Mouse (Mus musculus) layer of hippocampus, adult 9-11 months (tissue): ENCODE results near the gene Atp13a5.

ENCODE experiments used
- DNase-seq: peaks from one replicate; pipeline ENCODE4 v3.0.0; 2022

The Atp13a5 gene

DNA sequence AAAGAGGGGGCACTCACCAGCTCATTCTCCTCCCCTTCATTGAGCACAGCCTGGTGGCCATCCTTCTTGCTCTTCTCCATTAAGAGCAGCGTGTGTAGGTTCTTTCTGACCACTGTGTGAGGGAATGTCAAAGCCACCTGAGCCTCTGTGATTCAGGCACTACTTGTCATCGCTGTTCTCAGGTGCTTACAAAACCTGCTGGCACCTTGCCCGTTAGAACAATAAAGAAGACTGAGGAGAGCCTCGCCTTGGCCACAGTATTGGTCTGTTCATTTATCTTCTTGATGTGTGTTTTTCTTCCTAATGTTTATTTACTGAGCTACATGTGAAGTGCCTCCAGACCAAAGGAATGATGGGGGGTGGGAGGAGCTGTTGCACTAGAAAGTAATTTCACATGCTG, at the start of gene Atp13a5:
Gene Atp13a5, minus strand, starts transcription at position 275 of the 400 bp plus-strand sequence.
- no peak for DNase-seq

DNA sequence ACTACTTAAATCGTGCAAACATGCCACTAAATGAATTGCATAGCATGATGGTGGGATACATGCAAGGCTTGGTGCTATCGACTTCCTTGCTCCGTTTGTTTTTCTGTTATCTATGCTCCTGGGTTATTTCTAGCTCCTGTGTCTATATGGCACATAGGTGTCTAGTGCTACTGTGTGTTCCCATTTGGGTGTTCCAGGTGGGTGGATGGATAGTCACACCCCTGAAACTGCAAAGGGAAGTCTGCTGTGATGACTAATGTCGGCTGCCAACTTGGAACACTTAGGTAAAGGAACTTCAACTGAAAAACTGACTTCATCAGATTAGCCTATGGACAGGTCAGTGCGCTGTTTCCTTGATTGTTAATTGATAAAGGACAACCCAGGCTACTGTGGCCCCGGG, 36.3 kb upstream of the Atp13a5 start:
- no peak for DNase-seq

DNA sequence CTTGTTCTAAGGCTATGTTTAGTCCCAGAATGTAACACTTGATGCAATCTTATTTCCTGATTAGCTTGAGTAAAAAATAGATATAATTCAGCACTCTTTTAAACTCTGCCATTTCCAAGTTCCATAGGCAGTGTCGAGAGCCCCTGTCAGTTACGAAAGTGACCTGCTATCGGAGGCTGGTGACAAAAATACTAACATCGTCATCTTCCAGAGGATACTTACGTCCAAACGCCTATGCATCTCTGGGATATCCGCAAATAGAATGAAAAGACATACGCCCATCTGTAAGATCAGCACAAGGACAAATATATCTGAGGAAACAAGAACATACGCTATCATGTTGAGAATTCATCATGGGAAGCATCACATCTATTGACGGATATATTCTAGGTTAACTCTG, 28.8 kb upstream of the Atp13a5 start:
- no peak for DNase-seq

DNA sequence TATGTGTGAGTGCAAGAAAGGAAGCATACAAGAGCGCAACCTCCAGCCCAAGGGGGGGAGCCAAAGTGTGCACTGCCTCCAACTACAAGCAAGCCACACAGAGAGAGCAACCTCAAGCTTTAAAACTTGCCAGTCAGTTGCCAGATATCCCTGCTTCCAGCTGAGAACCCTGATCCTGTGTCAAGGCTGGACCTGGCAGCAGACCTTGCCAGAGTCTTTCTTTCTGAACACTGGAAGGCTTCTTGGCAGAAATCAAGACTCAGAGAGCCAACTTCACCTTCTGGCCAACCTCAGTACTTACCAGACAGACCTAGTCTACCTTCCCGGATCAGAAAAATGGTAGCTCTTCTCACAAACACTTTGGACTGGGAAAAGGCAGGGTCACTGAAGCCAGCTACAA, 20.5 kb upstream of the Atp13a5 start:
- no peak for DNase-seq

DNA sequence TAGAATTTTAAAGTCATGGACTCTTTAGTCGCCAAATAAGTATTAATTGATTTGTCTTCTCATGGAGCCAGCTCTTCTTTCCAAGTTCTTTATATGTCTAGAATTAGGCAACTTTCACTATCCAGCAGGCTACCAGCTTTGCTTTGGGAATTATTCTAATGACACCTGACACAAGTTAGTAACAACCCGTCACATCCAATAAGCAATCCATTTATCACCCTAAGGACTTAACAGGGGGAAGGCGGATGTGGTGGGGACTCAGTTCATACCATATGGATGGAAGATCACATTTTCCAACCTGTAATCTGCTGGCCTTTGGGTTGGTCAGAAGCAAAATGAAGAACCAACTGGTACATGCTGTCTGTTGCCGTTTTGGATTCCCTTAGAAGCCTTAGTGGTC, 6.2 kb upstream of the Atp13a5 start:
- DNase-seq, result no peak

DNA sequence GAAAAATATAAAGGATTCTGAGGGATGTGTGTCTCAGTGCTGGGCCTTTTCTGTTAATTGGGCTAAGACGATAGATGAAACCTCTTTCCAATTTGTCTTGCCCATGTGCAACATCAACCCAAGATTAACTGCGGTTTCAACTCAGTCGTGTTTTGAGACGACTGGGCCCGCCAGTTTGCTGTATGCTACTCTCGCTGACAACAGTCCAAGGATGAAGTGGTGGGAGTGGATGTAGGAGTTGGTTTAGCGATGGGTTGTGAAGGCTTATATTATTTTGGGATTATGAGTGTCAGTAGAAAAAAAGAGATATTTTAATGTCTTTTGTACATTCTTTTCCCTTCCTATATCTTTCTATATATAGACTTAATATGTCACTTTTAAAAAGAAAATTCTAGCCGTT, 3.9 kb downstream of the Atp13a5 start:
- DNase-seq, result no peak

DNA sequence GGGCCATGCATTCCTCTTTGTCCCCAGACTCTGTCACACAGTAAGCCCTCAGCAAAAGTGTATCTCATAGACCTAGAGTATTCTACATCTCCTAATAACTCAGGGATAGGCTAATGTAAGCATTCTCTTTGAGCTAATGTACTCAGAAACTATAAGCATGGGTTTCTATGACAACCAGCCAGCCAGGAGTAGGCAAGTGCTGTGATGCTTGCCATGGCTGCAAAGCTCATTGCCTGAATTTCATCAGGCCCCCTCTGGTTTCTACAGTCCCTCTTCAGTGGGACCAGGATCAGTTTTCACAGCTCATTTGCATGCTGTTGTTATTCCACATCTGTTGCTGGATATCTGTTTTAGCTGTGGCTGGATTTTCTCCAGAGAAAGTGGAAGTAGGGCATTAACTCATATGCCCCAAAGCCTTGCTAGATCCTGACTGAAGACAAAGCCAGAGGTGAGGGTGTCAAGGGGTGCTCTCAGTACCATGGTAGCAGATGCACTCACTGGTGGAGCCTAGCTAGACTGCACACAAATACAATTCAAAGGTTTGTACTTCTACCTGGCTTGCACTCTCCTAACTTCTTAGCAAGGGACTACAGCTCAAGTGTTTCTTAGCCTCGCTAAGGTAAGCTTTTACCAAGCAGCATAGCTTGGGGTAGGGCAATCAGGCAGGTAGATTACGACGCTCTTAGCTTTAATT, 47.0 kb downstream of the Atp13a5 start:
- DNase-seq, result no peak

DNA sequence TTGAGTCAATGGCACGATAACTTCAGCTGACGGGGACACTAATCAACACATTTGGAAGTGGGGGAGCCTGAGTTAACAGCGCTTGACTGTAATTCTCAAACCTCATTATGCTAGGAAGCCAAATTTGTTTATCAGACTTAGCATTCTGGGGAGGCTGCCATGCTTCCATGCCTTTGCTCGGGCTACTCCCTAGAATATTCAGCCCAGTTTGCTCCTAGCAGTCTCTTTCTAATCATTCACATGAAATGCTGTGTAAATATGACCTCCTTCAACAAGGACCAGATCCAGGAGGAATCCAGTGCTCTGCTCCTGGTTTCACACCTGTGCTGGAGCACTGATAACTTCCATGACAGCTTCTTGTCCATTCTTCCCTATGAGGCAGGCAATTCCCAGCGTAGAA, 47.6 kb downstream of the Atp13a5 start:
- DNase-seq, result no peak

DNA sequence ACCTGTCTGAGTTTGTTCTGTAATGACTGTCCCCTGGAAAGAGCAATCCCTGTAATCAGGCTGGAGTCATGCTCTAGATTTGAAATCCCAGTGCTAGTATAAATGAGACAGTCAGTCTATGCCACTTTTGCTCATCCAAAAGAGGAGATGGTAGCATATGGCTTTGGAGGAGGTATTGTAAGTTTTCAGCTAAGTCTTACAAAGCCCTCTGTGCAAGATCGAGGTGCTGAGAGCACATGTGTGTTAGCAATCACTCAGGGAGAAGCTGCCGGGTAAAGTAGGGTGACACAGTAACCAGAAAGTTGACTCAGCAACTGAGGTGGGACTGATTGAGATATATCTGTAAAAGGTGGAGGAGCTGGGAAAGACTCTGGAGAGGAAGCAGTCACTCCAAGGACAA, 49.3 kb downstream of the Atp13a5 start:
- no peak for DNase-seq

DNA sequence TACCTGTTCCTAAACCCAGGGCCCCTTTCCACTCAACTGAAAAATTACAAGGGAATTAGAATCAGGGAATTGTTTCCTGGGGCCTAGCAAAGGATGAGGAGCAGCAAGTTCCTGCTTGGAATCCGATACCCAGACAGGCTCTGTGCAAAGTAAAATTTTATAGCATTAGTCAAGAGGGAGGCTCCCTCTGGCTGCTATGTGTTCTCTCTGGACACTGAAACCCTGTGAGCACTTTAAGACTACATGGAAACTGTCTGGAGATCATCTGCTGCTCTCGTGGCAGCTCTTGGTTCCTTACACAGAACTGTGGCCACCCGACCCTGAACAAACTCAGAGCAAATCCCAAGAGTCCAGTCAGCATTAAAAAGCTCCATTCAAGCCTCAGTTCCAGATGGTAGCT, 50.6 kb downstream of the Atp13a5 start:
- no peak for DNase-seq

DNA sequence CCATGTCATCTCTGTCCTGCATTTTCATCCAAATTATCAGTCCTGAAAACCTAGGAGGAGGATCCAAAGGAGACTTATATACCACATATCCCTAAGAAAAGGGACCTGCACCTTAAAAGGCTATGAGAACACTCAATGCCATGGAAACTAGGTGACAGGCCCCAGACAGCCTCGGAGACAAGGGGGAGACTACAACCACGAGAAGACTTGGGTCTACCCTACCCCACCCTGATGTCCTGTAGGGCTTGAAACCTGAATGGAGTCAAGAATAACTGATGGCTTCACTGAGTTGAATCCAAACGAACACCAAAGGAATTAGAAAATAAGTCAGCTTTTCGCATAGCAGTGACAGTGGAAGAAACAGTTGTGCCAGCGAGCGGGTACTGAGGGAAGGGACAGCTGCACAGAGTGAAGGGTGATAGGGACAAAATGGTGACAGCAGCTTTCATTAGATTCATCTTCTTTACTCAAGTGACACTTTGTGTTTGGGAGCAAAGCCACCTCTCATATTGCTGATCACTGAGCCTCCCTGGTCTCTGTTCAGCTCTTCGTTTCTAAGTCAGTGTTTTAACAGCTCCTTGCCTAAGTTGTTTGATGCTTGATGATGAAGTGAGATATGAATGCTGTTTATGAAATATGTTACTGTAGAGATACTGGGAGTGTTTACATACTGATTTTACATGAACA, 53.2 kb downstream of the Atp13a5 start:
- DNase-seq, result no peak

DNA sequence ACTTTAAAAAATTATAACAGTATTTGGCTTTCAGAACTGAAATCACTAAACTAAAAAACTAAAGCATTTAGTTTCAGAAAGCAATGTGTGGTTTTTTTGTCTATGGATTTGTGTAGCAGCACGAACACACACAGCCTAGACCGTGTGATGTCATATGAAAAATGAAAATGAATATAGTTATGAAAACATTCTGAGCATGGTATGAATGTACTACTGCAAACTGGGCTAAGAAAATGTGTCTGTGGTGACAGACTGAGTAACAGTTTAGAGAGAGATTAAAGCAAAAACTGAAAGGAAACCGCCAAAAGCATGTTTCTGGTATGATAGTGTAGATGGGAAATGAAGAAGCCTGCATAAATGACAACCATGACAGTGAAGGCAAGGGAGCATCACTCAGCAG, 57.8 kb downstream of the Atp13a5 start:
- DNase-seq, result no peak

DNA sequence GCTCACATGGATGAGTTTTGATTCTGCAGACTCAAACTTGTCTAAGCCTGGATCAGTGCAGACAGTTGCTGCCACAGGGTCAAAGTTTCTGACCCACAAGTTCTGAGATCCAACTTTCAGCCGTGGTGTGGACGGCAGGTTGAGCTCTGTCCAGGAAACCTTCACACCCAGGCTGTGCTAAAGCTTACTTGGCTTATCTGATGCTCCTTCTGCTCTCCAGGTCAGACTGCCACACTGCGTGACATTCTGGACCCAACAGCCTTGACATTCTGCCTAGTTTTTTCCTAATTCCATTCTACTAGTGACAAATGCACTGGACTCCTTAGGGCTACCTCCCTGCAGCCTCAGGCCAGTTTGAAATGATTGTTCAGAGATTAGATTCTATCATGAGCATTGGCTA, 63.1 kb downstream of the Atp13a5 start:
- DNase-seq, result no peak

DNA sequence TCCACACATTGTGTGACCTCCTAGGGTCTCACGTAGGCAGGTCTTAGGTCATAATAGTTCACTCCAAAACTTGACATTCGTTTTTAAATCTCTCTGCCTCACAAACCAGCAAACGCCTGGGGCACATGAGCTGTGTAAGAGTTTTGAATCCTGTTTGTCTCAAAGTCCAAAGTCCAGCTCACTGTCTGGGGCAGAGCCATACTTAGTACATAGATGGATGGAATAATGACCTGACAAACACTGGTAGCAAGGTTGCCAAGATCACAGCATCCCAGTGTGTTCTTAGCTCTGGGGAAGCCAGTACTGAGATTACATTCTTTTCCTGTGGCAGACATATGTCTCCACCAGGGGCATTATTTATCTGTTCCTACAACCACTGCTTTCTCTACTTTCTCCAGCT, 63.5 kb downstream of the Atp13a5 start:
- no peak for DNase-seq

DNA sequence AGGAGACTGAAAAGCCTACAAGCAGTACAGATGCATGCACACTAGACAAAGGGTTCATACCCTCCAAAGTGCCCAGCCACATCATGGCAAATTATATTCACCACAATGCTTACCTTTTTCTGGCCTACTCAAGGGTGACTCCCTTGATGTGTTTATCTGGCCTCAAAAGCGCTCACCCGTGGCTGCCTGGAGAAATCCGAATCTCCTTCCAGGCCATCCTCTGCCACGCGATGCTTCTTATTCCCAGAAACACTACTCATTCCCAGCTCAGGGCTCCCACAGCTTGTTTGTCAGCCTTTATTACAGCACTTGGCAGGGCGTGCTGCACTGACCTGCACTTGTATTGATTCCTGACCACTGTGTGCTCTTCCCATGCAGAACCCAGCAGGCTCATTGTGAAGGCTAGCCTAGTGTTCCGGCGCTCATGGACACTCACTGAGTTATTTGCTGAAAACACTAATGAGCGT, 80.9 kb downstream of the Atp13a5 start:
- DNase-seq, result no peak

DNA sequence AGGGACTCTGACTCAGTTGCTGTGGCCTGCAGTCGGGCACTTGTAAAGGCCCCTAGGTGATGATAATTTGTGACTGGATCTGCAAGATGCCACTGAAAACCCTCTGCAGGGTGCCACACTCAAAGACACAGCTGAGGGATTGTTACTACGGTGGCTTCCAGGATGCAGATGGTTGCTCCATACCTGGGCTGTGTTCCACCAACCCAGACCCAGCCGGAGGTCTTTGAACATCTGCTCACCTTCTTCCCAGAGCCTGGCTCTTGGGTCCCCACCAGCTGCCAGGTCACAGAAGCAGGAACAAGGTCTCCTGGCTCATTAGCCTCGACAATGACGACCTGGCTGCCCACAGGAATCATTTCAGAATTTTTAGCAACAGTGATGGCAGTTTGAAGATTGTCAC, 97.8 kb downstream of the Atp13a5 start:
- DNase-seq, result no peak

DNA sequence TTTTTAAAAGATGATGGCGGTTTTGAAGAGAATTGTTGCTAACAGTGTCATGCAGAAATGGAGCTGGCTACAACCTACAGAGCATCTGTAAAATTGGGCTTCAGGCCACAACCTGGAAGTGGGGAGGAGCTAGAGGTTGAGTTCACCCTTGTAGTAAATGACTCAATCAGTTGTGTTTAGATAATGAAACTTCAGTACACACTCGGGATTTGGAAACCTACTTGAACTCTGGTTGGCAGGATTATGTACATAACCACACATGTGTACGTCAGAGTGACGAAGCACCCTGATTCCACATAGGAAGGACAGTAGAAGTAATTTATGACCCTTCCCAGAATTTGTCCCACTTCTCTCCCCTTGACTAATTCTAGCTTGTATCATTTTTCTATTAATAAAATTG, 124.2 kb downstream of the Atp13a5 start:
- DNase-seq, result no peak

DNA sequence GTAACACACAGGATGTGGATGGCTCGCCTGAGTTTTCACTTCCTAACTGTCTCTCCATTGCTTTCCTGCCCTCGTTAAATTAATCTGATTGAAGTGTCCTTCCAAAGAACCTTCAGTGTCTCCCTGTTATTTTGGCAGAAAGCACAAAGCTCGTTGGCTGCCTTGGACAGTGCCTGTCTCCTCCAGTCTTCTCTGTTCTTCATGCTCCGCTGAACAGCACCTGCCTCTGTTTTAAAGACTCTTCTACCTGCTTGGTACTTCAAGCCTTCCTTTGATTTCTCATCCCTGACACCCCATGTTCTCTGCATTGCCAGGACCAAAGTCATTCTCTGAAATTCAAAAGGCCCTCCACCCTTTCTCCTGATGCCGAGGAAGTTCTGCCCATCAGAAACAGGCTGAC, 142.6 kb downstream of the Atp13a5 start:
- DNase-seq, result no peak

DNA sequence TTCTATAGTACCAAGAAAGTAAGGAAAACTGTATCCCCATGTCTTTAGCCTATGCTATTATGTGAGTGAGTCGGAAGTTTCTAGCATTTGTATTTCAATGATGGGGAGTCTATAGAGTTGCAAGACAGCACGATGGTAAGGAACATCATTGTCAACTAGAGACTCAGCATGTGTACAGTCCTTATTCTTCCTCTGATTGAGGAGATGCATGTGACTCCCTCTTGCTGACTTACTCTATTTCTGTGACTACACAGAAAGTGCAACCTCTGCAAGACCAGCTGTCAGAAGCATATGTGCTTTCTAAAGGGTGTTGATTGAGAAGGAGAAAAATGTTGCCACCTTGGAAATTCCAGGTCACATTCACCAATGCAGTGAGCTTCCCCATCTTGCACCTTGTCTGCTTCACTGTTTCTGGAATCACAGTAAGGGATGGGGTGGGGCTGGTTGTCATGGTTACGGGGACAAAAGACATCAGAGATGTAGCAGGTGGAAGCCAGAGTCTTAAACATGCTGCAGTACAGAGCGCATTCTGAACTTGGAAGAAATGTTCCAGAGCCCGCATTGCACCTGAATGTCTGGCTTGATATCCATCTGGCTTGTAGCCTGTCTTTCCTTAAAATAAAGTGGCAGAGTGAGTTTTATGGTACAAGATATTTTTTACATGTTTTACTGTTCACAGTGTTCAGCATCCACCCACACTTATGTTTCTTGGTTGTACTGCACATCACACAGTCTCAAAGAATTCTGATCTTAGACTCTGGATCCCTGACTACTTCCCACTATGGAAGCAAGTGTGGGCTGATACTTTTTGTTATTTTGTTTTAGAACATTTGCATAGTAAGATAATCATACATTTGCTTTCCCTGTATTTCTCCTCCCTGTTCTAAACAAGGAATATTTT, 161.9 kb downstream of the Atp13a5 start:
- peak; percentile 70 for DNase-seq

DNA sequence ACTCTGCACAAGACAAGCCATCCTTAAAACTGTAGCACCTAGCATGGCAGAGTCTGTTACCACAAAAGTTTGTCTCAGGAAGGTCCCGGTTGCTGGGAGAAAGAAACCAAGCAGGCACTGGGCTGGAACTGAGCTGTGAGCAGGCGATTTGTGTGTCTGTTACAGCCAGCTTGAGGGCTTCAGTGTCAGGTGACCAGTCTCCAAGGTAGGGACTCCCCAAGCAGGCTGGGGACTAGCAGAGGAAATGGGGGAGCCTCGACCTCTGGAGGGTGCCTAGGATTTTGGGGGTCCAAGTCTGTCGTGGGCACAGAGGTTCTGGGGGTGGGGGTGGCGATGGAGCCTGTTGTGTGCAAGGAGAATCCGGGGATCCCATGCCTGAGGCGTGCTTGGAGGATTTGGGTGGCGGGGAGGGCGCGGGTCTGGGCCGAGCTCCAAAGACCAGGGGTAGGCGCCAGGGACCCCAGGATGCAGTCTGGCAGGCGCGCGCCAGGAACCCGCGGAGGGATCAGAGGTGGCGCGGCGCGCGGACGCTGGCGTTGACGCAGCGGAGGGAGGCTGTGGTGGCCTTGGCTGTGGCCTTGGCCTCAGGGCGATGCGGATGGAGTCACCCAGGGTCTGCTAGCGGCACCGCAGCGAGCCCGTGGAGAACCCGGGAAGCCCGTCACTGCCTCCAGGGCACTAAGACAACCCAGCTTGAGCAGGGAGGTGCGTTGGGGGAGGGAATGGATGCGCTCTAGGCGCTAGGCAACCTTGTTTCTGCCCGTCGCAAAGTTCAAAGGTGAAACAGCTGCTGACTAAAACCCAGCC, 168.7 kb downstream of the Atp13a5 start, which contains the start of gene Hrasls:
Gene Hrasls, plus strand, starts transcription at position 91 of the 807 bp plus-strand sequence.
- DNase-seq, result peak; percentile 5

DNA sequence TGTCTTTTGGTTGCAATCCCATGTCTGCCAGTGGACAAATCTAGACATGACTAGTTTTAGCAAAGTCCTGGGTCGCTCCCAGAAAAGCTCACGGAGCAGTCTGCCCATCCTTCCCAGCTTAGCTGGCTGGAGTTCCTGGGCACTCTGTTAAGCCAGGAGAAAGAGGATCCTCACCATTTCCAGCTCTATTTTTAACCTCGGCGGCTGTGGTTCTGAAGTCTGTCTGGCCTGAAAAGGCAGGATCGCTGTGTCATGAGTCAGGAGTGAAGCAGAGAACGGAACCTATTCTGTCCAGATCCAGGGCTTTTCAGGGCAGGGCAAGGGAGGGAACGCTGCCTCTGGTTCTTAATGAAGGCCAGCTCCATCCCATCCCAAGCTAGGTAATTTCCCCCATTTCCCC, 169.7 kb downstream of the Atp13a5 start:
- no peak for DNase-seq

DNA sequence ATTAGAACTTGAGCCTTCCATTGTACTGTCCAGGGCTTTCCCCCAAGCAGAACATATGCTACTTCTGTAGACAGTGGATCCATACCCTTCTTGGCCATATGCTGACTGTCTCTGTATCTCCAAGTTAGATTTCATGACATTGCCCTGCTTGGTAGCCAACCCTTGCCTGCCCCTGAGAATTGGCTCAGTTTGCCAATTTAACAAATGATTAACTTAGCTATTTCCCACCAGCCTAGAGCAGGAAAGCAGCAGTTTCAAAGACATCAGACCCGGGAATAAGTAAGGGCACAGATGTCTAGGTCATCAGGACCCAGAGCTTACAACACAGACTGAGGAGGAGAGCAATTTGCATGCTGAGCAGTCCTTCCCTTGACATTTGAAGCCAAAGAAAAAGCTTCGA, 173.0 kb downstream of the Atp13a5 start:
- DNase-seq, result no peak

DNA sequence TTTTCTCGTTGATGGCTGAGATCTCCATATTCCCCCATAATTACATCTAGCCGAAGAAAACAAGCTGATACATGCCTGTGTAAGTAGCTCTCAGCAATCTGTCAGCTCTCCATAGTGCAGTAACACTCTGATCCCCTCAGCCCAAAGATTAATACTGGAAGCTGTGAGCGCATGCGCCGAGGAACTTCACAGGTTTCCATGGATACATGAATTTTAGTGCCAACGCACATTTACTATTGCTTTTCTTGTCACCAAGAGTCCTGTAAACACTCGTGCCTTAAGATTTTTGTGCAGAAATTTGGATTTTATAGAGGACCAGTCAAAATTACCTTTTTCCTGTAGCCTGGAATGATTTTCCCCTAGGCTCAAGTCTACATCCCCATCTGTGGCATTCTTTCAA, 173.7 kb downstream of the Atp13a5 start:
- DNase-seq, result peak; percentile 35
